Mouse (Mus musculus) MEL (cell line): ENCODE data around the gene Rcsd1. TPM values are rescaled to one million over a fixed set of nuclear protein-coding genes. Genes with fewer than 3 reads are reported as not detected.

Source experiments
- DNase-seq: peaks from one replicate; pipeline ENCODE4 v3.0.0; 2011; ENCODE audit warnings: low read depth, low spot score
- H3K27ac ChIP-seq: 2 replicates; pipeline ENCODE4 v1.5.1; 2012; ENCODE audit warnings: low read depth, mild to moderate bottlenecking, control low read depth, low read length, moderate library complexity; ENCODE audit not compliant: control insufficient read depth
- H3K27me3 ChIP-seq, 2 experiments: fragments of 150-350 bp in 1 of 2; sonication (generic) in 1 of 2; 2 replicates each; pipeline ENCODE4 v1.6.1; 2012; ENCODE audit warnings: low read length in 2 of 2, mild to moderate bottlenecking in 2 of 2, improper control_type of control experiment in 1 of 2, moderate library complexity in 1 of 2; ENCODE audit not compliant: insufficient read depth in 2 of 2, control insufficient read depth in 1 of 2
- H3K36me3 ChIP-seq, 2 experiments: 2 replicates each; pipeline ENCODE4 v1.6.1; 2012 to 2014; ENCODE audit warnings: low read length in 2 of 2, improper control_type of control experiment in 1 of 2, inconsistent platforms in 1 of 2, mild to moderate bottlenecking in 1 of 2; ENCODE audit not compliant: insufficient read depth in 2 of 2, control insufficient read depth in 1 of 2
- H3K4me1 ChIP-seq, 2 experiments: fragments of 150-350 bp in 1 of 2; sonication (generic) in 1 of 2; 2 replicates each; pipeline ENCODE4 v1.6.1; 2012; ENCODE audit warnings: low read length in 2 of 2, improper control_type of control experiment in 1 of 2, mild to moderate bottlenecking in 1 of 2; ENCODE audit not compliant: insufficient read depth in 2 of 2, control insufficient read depth in 1 of 2
- H3K4me3 ChIP-seq, 2 experiments: fragments of 150-350 bp in 1 of 2; sonication (generic) in 1 of 2; 2 replicates each; pipeline ENCODE4 v1.5.1; 2012; ENCODE audit warnings: low read depth in 2 of 2, low read length in 2 of 2, mild to moderate bottlenecking in 2 of 2, moderate library complexity in 2 of 2, control low read depth in 1 of 2, improper control_type of control experiment in 1 of 2; ENCODE audit not compliant: control insufficient read depth in 1 of 2, insufficient read depth in 1 of 2
- H3K79me2 ChIP-seq: 2 replicates; pipeline ENCODE4 v1.6.1; 2012; ENCODE audit warnings: mild to moderate bottlenecking, low read length, moderate library complexity; ENCODE audit not compliant: control insufficient read depth, poor library complexity, insufficient read depth
- H3K9ac ChIP-seq: 2 replicates; pipeline ENCODE4 v1.6.1; 2012; ENCODE audit warnings: low read depth, mild to moderate bottlenecking, control low read depth, low read length, moderate library complexity; ENCODE audit not compliant: control insufficient read depth, poor library complexity, severe bottlenecking
- H3K9me3 ChIP-seq: fragments of 150-350 bp; sonication (generic); replicated peaks from 2 replicates; pipeline ENCODE4 v1.6.1; 2012; ENCODE audit warnings: mild to moderate bottlenecking, low read length, improper control_type of control experiment, moderate library complexity; ENCODE audit not compliant: insufficient read depth
- BHLHE40 ChIP-seq: IDR thresholded peaks from 2 replicates; pipeline ENCODE4 v1.6.1; 2012; ENCODE audit warnings: low read depth, mild to moderate bottlenecking, inconsistent platforms, low read length, improper control_type of control experiment, borderline replicate concordance
- ELF1 ChIP-seq: IDR thresholded peaks from 2 replicates; pipeline ENCODE4 v1.6.1; 2014; ENCODE audit warnings: low read depth, mild to moderate bottlenecking, inconsistent platforms, low read length, improper control_type of control experiment, moderate library complexity
- ETS1 ChIP-seq: IDR thresholded peaks from 2 replicates; pipeline ENCODE4 v1.6.1; 2012; ENCODE audit warnings: low read depth, mild to moderate bottlenecking, inconsistent platforms, low read length, improper control_type of control experiment, moderate library complexity
- HCFC1 ChIP-seq: IDR thresholded peaks from 2 replicates; pipeline ENCODE4 v1.6.1; 2012; ENCODE audit warnings: low read depth, mild to moderate bottlenecking, inconsistent platforms, low read length, improper control_type of control experiment, moderate library complexity
- JUND ChIP-seq: IDR thresholded peaks from 2 replicates; pipeline ENCODE4 v1.6.1; 2011; ENCODE audit warnings: low read depth, mild to moderate bottlenecking, improper control_type of control experiment, low read length
- MAZ ChIP-seq: IDR thresholded peaks from 2 replicates; pipeline ENCODE4 v1.6.1; 2012; ENCODE audit warnings: low read depth, mild to moderate bottlenecking, inconsistent platforms, low read length, improper control_type of control experiment
- MEF2A ChIP-seq: IDR thresholded peaks from 2 replicates; pipeline ENCODE4 v1.6.1; 2014; ENCODE audit warnings: low read depth, mild to moderate bottlenecking, inconsistent platforms, low read length, improper control_type of control experiment; ENCODE audit not compliant: poor library complexity, insufficient replicate concordance, severe bottlenecking; ENCODE audit errors: extremely low read depth
- MYB ChIP-seq: IDR thresholded peaks from 2 replicates; pipeline ENCODE4 v1.6.1; 2011; ENCODE audit warnings: mild to moderate bottlenecking, low read depth, low read length, improper control_type of control experiment
- POLR2AphosphoS2 ChIP-seq: IDR thresholded peaks from 2 replicates; pipeline ENCODE4 v1.6.1; 2011; ENCODE audit warnings: low read length, improper control_type of control experiment
- POLR2AphosphoS5 ChIP-seq: IDR thresholded peaks from 2 replicates; pipeline ENCODE4 v1.6.1; 2012; ENCODE audit warnings: low read depth, borderline replicate concordance, mild to moderate bottlenecking, inconsistent platforms, low read length, moderate library complexity, mixed read lengths
- SMC3 ChIP-seq: IDR thresholded peaks from 2 replicates; pipeline ENCODE4 v1.6.1; 2011; ENCODE audit warnings: low read depth, low read length, improper control_type of control experiment
- TAL1 ChIP-seq: IDR thresholded peaks from 2 replicates; pipeline ENCODE4 v1.6.1; 2012; ENCODE audit warnings: mild to moderate bottlenecking, inconsistent platforms, low read length, moderate library complexity, mixed read lengths
- TBP ChIP-seq: IDR thresholded peaks from 2 replicates; pipeline ENCODE4 v1.8.0; 2011; ENCODE audit warnings: low read depth, low read length, improper control_type of control experiment
- TCF12 ChIP-seq: IDR thresholded peaks from 2 replicates; pipeline ENCODE4 v1.6.1; 2014; ENCODE audit warnings: low read depth, mild to moderate bottlenecking, inconsistent platforms, low read length, improper control_type of control experiment, moderate library complexity
- USF1 ChIP-seq: IDR thresholded peaks from 2 replicates; pipeline ENCODE4 v1.6.1; 2014; ENCODE audit warnings: low read depth, mild to moderate bottlenecking, inconsistent platforms, low read length, improper control_type of control experiment, moderate library complexity
- ZKSCAN1 ChIP-seq: IDR thresholded peaks from 2 replicates; pipeline ENCODE4 v1.6.1; 2012; ENCODE audit warnings: low read depth, mild to moderate bottlenecking, inconsistent platforms, low read length, improper control_type of control experiment, moderate library complexity
- ZMIZ1 ChIP-seq: IDR thresholded peaks from 2 replicates; pipeline ENCODE4 v1.6.1; 2012; ENCODE audit warnings: low read depth, mild to moderate bottlenecking, inconsistent platforms, low read length, improper control_type of control experiment, moderate library complexity
- ZNF384 ChIP-seq: IDR thresholded peaks from 2 replicates; pipeline ENCODE4 v1.6.1; 2012; ENCODE audit warnings: low read depth, mild to moderate bottlenecking, inconsistent platforms, low read length, improper control_type of control experiment
- polyA plus RNA-seq, 2 experiments: library from polyadenylated mRNA; stranded (reverse) in 1 of 2; unstranded in 1 of 2; fragments of >175 nt in 1 of 2; fragments of >200 nt in 1 of 2; gene quantifications; 2 replicates each; pipeline versions ENCODE4 v1.2.1 to v1.2.4; 2012; ENCODE audit warnings: low replicate concordance in 2 of 2, low read depth in 1 of 2; ENCODE audit not compliant: insufficient read length in 2 of 2, insufficient read depth in 1 of 2, missing spikeins in 1 of 2
- total RNA-seq: library from RNA; depleted of rRNA; stranded (reverse); fragments of 300-350 nt; gene quantifications from 2 replicates; pipeline ENCODE4 v1.2.3, GENCODE M21; 2012

Gene Rcsd1
- total and polyA plus RNA-seq, 3 experiments: 19.0 to 38.0 TPM; not detected in 1

GRCm38 (mm10) chr1:165717711-165718542 lies 8.4 kb upstream of the Rcsd1 start (continued):
- TF ChIP-seq ZKSCAN1 (no peak), MAZ (no peak), POLR2AphosphoS2 (no peak), POLR2AphosphoS5 (no peak)

- H3K4me3 ChIP-seq: no peak overlapping the region
- TF ChIP-seq HCFC1 (no peak), ZMIZ1 (no peak), TCF12 (no peak), ZNF384 (no peak), POLR2AphosphoS2 (no peak), MYB (no peak), TAL1 (no peak), USF1 (no peak)
- H3K4me1 ChIP-seq: peaks cover 2 to 13% of the 10 kb centered on the region in 2 experiments; a peak in 3 of 4 replicates
- H3K9me3 ChIP-seq: no peaks in the 10 kb centered on the region
- no peaks in the 10 kb centered on the region for H3K27me3 ChIP-seq
- H3K79me2 ChIP-seq: no peaks in the 10 kb centered on the region; the same call in 1 of the 2 replicates
- H3K27ac ChIP-seq: no peak overlapping the region
- no peak for DNase-seq
- peaks cover 0 to 4% of the 10 kb centered on the region in 2 experiments; a peak in 2 of 4 replicates for H3K36me3 ChIP-seq
- H3K9ac ChIP-seq: no peak overlapping the region
These were observed 6.9 kb upstream of the Rcsd1 start for GRCm38 (mm10) chr1:165716426-165716825.

DNA sequence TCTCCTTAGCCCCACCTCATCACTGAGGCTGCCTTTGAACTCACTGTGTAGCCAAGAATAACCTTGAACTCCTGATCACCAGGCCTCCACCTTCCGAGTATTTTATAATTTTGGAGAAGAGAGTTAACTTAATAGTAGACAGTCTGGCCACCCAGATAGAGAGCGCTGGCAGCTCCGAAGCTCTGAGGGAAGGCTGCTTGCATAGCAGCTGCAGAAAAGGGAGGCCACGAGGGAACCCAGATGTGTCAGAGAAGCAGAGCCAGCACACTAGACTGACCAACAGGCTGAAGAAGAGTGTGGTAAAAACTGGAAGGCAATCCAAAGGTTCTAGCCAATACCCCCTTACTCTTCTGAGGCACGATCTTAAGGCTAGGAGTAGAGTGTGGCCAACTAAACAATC lies 4.2 kb upstream of the Rcsd1 start:
- Histone ChIP-seq H3K9me3 (no peaks in the 10 kb centered on the region), H3K9ac (no peak overlapping the region), H3K27ac (no peak overlapping the region), H3K27me3 (no peaks in the 10 kb centered on the region), H3K4me1 (peaks cover 6 to 23% of the 10 kb centered on the region in 2 experiments), H3K36me3 (peaks cover 0 to 5% of the 10 kb centered on the region in 2 experiments; a peak in 2 of 4 replicates), H3K4me3 (no peak overlapping the region), H3K79me2 (no peaks in the 10 kb centered on the region; the same call in 1 of the 2 replicates)
- no peak for DNase-seq
- TF ChIP-seq TBP (no peak), SMC3 (no peak), JUND (no peak), POLR2AphosphoS2 (no peak), BHLHE40 (no peak), ETS1 (no peak), MEF2A (no peak), ZNF384 (no peak), TCF12 (no peak), ELF1 (no peak)
